Mouse (Mus musculus) lung, postnatal 0 days (tissue): ENCODE measurements around the gene Pecr. TPM values are rescaled to one million over a fixed set of nuclear protein-coding genes. Genes with fewer than 3 reads are reported as not detected.
"Not testable (repeated sequence)": the region's sequence is repeated elsewhere in the genome, so short reads cannot be mapped to it uniquely, and the experiment has no call there.

ENCODE experiments used
- ATAC-seq: fragments of 200-750 bp; cut with Nextera tagmentation; 2 replicates; pipeline ENCODE4 v1.8.0; 2017; ENCODE audit warnings: moderate library complexity
- DNase-seq: peaks from one replicate; pipeline ENCODE4 v3.0.0-alpha.2; 2016; ENCODE audit warnings: low spot score
- H3K27ac ChIP-seq: fragments of 300-500 bp; sonication (generic); 2 replicates; pipeline ENCODE4 v1.5.1; 2014; ENCODE audit warnings: antibody characterized with exemption, mild to moderate bottlenecking, low read length, mixed read lengths
- H3K27me3 ChIP-seq: fragments of 300-500 bp; sonication (generic); replicated peaks from 2 replicates; pipeline ENCODE4 v1.6.1; 2014; ENCODE audit warnings: low read length, mixed read lengths; ENCODE audit not compliant: insufficient read depth
- H3K36me3 ChIP-seq: fragments of 300-500 bp; sonication (generic); 2 replicates; pipeline ENCODE4 v1.6.1; 2014; ENCODE audit warnings: low read length, mixed read lengths; ENCODE audit not compliant: insufficient read depth
- H3K4me1 ChIP-seq: fragments of 300-500 bp; sonication (generic); 2 replicates; pipeline ENCODE4 v1.6.1; 2014; ENCODE audit warnings: antibody characterized with exemption, low read depth, low read length, mixed read lengths; ENCODE audit not compliant: insufficient read depth
- H3K4me2 ChIP-seq: fragments of 300-500 bp; sonication (generic); replicated peaks from 2 replicates; pipeline ENCODE4 v1.6.1; 2014; ENCODE audit warnings: low read depth, mild to moderate bottlenecking, low read length, moderate library complexity, mixed read lengths
- H3K4me3 ChIP-seq: fragments of 300-500 bp; sonication (generic); 2 replicates; pipeline ENCODE4 v1.5.1; 2014; ENCODE audit warnings: low read depth, low read length
- H3K9ac ChIP-seq: fragments of 300-500 bp; sonication (generic); replicated peaks from 2 replicates; pipeline ENCODE4 v1.6.1; 2014; ENCODE audit warnings: low read depth, mild to moderate bottlenecking
- H3K9me3 ChIP-seq: fragments of 300-500 bp; sonication (generic); 2 replicates; pipeline ENCODE4 v1.6.1; 2016; ENCODE audit warnings: low read length, mixed read lengths
- CTCF ChIP-seq: IDR thresholded peaks from 2 replicates; pipeline ENCODE4 v1.5.1; 2016; ENCODE audit warnings: antibody characterized with exemption, mild to moderate bottlenecking
- EP300 ChIP-seq: IDR thresholded peaks from 2 replicates; pipeline ENCODE4 v1.6.1; 2016; ENCODE audit warnings: antibody characterized with exemption, mild to moderate bottlenecking, control low read depth
- WGBS: fragments of 180-500 bp; shearing (Covaris S2); extraction: QIAGEN DNeasy Blood & Tissue Kit; methylation state at CpG from one replicate; pipeline ENCODE4 v1.1.7; 2014; 5-methylcytosine and 5-hydroxymethylcytosine counted together
- polyA plus RNA-seq: library from polyadenylated mRNA; unstranded; fragments of >200 nt; fragmentation: Nextera tagmentation; extraction: Ambion mirVana; gene quantifications from 2 replicates; pipeline ENCODE4 v1.2.1, GENCODE M21; 2015

The Pecr gene
- polyA plus RNA-seq, 1 experiment from 2014 or later = 12.0 TPM

DNA sequence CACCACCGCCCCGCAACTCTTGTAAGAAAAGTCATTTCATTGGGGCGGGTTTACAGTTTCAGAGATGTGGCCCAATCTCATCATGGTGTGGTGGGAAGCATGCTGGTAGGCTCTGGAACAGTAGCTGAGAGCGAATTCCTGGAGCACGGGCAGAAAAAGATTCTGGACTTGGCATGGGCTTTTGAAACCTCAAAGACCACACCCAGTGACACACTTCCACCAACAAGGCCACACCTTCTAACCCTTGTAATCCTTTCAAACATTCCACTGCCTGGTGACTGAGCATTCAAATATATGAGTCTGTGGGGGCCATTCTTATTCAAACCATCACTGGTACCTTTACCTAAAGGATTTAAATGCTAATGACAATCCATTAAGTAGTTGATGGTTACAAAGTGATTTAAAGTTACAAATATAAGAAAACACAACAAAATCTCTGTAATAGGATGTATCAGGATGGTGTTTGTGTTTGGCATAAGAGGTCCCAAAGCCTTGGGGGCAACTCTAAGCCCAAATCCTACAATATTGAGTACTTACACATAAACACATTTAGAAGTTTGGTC is 41.5 kb downstream of the Pecr start:
- WGBS = 80% methylated on average over 5 of the region's 5 CpGs
- DNase-seq = no peak
- Histone ChIP-seq H3K4me2 (no peak overlapping the region), H3K4me1 (no peaks in the 10 kb centered on the region), H3K4me3 (no peak overlapping the region), H3K36me3 (no peaks in the 10 kb centered on the region), H3K9ac (no peak overlapping the region), H3K27ac (no peak overlapping the region), H3K27me3 (no peaks in the 10 kb centered on the region), H3K9me3 (no peaks in the 10 kb centered on the region)
- ATAC-seq = no peak
- TF ChIP-seq CTCF = no peak
- TF ChIP-seq EP300 = no peak

DNA sequence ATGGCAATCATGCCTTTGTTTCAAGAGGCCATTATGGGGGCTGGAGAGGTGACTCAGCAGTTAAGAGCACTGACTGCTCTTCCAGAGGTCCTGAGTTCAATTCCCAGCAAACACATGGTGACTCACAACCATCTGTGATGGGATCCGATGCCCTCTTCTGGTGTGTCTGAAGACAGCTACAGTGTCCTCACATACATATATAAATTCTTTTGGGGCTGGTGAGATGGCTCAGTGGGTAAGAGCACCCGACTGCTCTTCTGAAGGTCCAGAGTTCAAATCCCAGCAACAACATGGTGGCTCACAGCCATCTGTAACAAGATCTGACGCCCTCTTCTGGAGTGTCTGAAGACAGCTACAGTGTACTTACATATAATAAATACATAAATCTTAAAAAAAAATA is 45.0 kb downstream of the Pecr start:
- H3K4me2 ChIP-seq, H3K36me3 ChIP-seq, ATAC-seq, DNase-seq, H3K27me3 ChIP-seq, H3K4me3 ChIP-seq, H3K4me1 ChIP-seq, H3K27ac ChIP-seq, H3K9me3 ChIP-seq, H3K9ac ChIP-seq: not testable (repeated sequence)
- WGBS = 72% methylated on average over 3 of the region's 3 CpGs

DNA sequence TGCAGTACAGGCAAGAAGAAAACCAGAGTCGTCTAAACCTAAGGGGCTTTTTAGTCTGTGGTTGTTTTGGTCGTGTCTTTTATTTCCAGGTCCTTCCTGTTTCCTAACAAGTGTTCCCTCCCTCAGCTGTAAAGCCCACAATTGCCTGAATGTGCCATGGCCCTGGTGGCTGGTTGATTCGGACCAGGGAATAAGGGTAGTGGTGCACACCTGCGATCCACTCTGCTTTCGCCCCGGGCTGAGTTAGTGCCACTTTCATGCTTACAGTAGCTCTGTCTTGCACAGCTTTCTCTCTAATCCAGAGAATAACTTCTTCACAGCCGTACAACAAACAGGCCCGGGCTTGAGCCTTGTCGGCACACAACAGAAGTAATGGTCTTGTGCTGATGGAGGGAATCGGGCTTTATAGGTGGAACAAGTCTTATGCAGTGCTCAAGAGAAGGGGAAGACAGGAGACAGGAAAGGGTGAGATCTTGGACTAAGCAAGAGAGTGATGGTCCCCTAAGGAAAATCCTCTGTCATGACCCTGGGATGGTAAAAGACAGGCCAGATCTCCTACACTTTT is 46.0 kb downstream of the Pecr start:
- no peak overlapping the region for H3K27ac ChIP-seq
- no peaks in the 10 kb centered on the region for H3K9me3 ChIP-seq
- no peaks in the 10 kb centered on the region for H3K36me3 ChIP-seq
- H3K4me2 ChIP-seq = no peak overlapping the region
- H3K27me3 ChIP-seq = 0 out of 2 replicates have a peak, but pooled peaks cover 6% of the 10 kb centered on the region
- no peak for TF ChIP-seq CTCF
- no peak for TF ChIP-seq EP300
- no peak for DNase-seq
- H3K4me1 ChIP-seq = no peaks in the 10 kb centered on the region
- no peak overlapping the region for H3K9ac ChIP-seq
- WGBS = 64% methylated on average over 10 of the region's 10 CpGs
- ATAC-seq = no peak
- H3K4me3 ChIP-seq = no peak overlapping the region

DNA sequence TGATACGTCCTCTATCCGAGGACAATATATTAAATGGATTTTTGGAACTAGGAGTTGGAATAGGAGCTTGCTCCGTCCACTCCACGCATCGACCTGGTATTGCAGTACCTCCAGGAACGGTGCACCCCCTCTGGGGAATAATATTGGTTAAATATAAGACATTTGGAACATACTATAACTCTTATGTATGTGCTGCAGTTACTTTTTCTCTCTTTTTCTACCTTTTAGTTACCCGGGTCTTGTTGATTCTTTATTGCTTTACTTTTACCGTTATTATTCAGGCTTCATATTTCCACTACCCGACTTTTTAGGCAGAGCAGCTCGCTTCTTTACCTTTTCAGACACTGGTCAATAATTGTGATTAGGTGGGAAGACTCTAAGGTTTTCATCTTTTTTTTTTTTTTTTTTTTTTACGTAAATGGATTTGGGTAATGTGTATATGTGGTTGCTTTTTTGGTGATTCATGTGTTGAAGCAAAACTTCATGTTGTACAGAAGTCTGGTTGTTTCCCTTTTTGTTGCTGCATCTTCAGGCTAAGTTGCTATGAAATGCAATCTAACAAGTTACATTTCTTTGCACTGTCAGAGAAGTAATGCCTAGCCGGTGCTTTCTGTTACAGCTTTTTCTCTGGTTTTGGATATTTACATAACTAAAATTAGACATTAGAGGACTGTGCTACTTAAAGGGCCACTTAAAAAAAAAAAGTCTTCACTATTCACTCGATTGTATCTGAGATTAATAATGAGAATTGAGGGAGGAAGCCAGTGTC is 46.9 kb downstream of the Pecr start:
- no peak for TF ChIP-seq EP300
- TF ChIP-seq CTCF = no peak
- no peak; the same call in 1 of the 2 replicates for ATAC-seq
- Histone ChIP-seq H3K36me3 (no peaks in the 10 kb centered on the region), H3K9ac (no peak overlapping the region), H3K4me1 (no peaks in the 10 kb centered on the region), H3K27ac (no peak overlapping the region), H3K27me3 (0 out of 2 replicates have a peak, but pooled peaks cover 6% of the 10 kb centered on the region), H3K4me3 (no peak overlapping the region), H3K9me3 (no peaks in the 10 kb centered on the region), H3K4me2 (peak overlapping the region; percentile 39; the same call in 1 of the 2 replicates)
- WGBS = 2% methylated on average over 9 of the region's 13 CpGs
- DNase-seq = no peak

DNA sequence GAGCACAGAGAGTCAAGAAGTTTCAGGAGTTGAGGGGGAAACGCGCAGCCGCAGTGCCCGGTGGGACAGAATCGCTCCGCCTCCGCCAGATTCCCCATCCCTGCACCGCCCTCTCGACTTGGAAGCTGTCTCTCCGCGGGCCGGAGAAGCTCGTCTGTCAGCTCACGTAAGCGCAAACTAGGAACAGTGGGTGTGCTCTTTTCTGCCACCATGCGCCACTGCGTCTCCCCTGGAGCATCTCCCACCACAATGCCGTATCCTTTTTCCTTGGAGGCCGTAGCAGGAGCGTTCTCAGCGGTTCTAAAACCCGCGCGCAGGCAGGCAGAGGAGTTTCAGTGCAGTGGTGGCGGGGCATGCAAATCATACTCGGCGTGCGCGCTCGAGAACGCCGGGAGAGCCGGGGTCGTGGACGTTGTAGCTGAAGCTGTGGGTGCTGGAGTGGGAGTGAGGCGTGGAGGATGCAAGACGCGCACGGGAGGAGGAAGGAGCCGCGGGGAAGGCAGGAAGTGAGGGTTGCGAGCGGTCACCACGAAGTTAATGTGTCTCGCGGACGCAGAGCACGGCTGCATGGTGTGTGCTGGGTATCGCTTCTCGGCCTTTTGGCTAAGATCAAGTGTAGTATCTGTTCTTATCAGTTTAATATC is 47.6 kb downstream of the Pecr start:
- not testable (repeated sequence) for H3K36me3 ChIP-seq, H3K4me1 ChIP-seq, H3K9me3 ChIP-seq, H3K27ac ChIP-seq, H3K27me3 ChIP-seq
- Histone ChIP-seq H3K4me3 (peak overlapping the region; percentile 45), H3K4me2 (peak overlapping the region; percentile 72), H3K9ac (0 out of 2 replicates have a peak overlapping the region, but pooled peaks have one; percentile 16)
- peak; percentile 23; the same call in 1 of the 2 replicates for TF ChIP-seq CTCF
- WGBS = 2% methylated on average over 35 of the region's 50 CpGs
- DNase-seq (peak; percentile 61), ATAC-seq (peak; percentile 83)

DNA sequence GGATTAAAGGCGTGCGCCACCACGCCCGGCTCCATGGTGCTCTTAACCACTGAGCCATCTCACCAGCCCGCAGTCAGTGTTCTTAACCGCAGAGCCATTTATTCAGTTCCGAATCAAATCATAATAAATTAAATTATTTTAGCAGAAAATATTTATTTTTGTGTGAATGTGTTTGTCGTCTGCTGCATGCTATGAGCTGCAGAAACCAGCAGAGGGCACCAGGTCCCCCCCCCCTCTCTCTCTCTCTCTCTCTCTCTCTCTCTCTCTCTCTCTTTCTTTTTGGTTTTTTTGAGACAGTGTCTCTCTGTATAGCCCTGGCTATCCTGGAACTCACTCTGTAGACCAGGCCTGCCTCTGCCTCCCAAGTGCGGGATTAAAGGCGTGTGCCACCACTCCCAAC is 51.5 kb downstream of the Pecr start:
- DNase-seq, ATAC-seq, H3K27me3 ChIP-seq, H3K4me3 ChIP-seq, H3K27ac ChIP-seq, H3K9me3 ChIP-seq, H3K9ac ChIP-seq, H3K4me1 ChIP-seq, H3K36me3 ChIP-seq, H3K4me2 ChIP-seq: not testable (repeated sequence)
- peak; percentile 33 for TF ChIP-seq CTCF
- 74% methylated on average over 10 of the region's 10 CpGs for WGBS
